Mouse (Mus musculus): ENCODE results near the gene Noct. TPM values are rescaled to one million over a fixed set of nuclear protein-coding genes. Genes with fewer than 3 reads are reported as not detected.
A peak's percentile ranks its signal among the peaks of the same experiment; 100 is the strongest.

The Noct gene
- polyA plus RNA-seq, 1 experiment from 2014 or later = 11.4 TPM

- Histone ChIP-seq H3K4me2 (ENCODE audit: low read depth, low read length) (no peak overlapping the region), H3K27me3 (ENCODE audit: insufficient read depth, low read length) (no peaks in the 10 kb centered on the region), H3K36me3 (replicated peaks; ENCODE audit: insufficient read depth, low read length) (peaks cover 30% of the 10 kb centered on the region), H3K4me3 (ENCODE audit: low read depth, low read length) (no peak overlapping the region), H3K9me3 (ENCODE audit: low read length) (no peaks in the 10 kb centered on the region), H3K27ac (ENCODE audit: low read depth) (no peak overlapping the region), H3K9ac (replicated peaks) (no peak overlapping the region), H3K4me1 (ENCODE audit: insufficient read depth) (peaks cover 3% of the 10 kb centered on the region; the same call in 1 of the 2 replicates)
- ATAC-seq (peak; percentile 49), DNase-seq (peak; percentile 82)
- WGBS (ENCODE audit: insufficient replicate concordance) = 55% methylated on average over 11 of the region's 11 CpGs
- peak; percentile 89 for TF ChIP-seq CTCF (IDR thresholded peaks at IDR 0.05; ENCODE audit: low read depth)
- no peak for TF ChIP-seq EP300 (IDR thresholded peaks at IDR 0.05; ENCODE audit: low read depth)
Observed at GRCm38 (mm10) chr3:51288880-51289821, 64.9 kb downstream of the Noct start.

GRCm38 (mm10) chr3:51294251-51294650 is 70.0 kb downstream of the Noct start:
- DNase-seq (peak; percentile 1), ATAC-seq (no peak)
- Histone ChIP-seq H3K27ac (ENCODE audit: low read depth) (no peak overlapping the region), H3K4me2 (ENCODE audit: low read depth, low read length) (no peak overlapping the region), H3K4me3 (ENCODE audit: low read depth, low read length) (no peak overlapping the region), H3K9ac (replicated peaks) (no peak overlapping the region), H3K27me3 (ENCODE audit: insufficient read depth, low read length) (no peaks in the 10 kb centered on the region), H3K4me1 (ENCODE audit: insufficient read depth) (peaks cover 3% of the 10 kb centered on the region; the same call in 1 of the 2 replicates), H3K9me3 (ENCODE audit: low read length) (no peaks in the 10 kb centered on the region), H3K36me3 (replicated peaks; ENCODE audit: insufficient read depth, low read length) (peaks cover 18% of the 10 kb centered on the region; the same call in 1 of the 2 replicates)
- TF ChIP-seq CTCF (IDR thresholded peaks at IDR 0.05; ENCODE audit: low read depth) (no peak), EP300 (IDR thresholded peaks at IDR 0.05; ENCODE audit: low read depth) (no peak)
- WGBS (ENCODE audit: insufficient replicate concordance) = 81% methylated on average over 2 of the region's 2 CpGs

DNA sequence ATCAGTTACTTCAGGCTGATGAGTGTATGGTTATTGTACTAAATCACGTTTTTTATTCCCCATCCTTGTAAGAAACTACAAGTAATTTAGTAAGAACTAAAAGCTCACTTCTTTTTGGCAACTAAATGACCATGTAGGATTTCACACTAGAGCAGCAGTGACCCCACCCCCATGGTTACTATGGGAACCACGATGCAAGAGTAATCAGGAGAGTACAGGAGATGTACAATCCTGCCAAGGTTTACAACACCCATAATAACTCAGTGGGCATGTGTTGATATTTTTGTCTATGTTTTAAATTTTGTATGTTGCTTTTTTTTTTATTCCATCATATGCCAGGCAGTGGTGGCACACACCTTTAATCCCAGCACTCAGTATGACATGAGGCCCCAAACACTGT is 71.0 kb downstream of the Noct start:
- TF ChIP-seq CTCF (IDR thresholded peaks at IDR 0.05; ENCODE audit: low read depth) (no peak), EP300 (IDR thresholded peaks at IDR 0.05; ENCODE audit: low read depth) (no peak)
- ATAC-seq (no peak), DNase-seq (peak; percentile 11)
- Histone ChIP-seq H3K9me3 (ENCODE audit: low read length) (no peaks in the 10 kb centered on the region), H3K27ac (ENCODE audit: low read depth) (no peak overlapping the region), H3K9ac (replicated peaks) (no peak overlapping the region), H3K4me3 (ENCODE audit: low read depth, low read length) (no peak overlapping the region), H3K36me3 (replicated peaks; ENCODE audit: insufficient read depth, low read length) (peaks cover 20% of the 10 kb centered on the region; the same call in 1 of the 2 replicates), H3K4me2 (ENCODE audit: low read depth, low read length) (no peak overlapping the region), H3K4me1 (ENCODE audit: insufficient read depth) (no peaks in the 10 kb centered on the region), H3K27me3 (ENCODE audit: insufficient read depth, low read length) (no peaks in the 10 kb centered on the region)
- WGBS (ENCODE audit: insufficient replicate concordance) = 69% methylated on average over 2 of the region's 2 CpGs

- H3K27ac ChIP-seq (ENCODE audit: low read depth) = no peak overlapping the region
- H3K4me3 ChIP-seq (ENCODE audit: low read depth, low read length) = no peak overlapping the region
- 61% methylated on average over 1 of the region's 1 CpGs for WGBS (ENCODE audit: insufficient replicate concordance)
- ATAC-seq (no peak), DNase-seq (no peak)
- no peaks in the 10 kb centered on the region for H3K9me3 ChIP-seq (ENCODE audit: low read length)
- peaks cover 23% of the 10 kb centered on the region; the same call in 1 of the 2 replicates for H3K36me3 ChIP-seq (replicated peaks; ENCODE audit: insufficient read depth, low read length)
- no peak overlapping the region for H3K9ac ChIP-seq (replicated peaks)
- no peak overlapping the region for H3K4me2 ChIP-seq (ENCODE audit: low read depth, low read length)
- no peaks in the 10 kb centered on the region for H3K4me1 ChIP-seq (ENCODE audit: insufficient read depth)
- no peaks in the 10 kb centered on the region for H3K27me3 ChIP-seq (ENCODE audit: insufficient read depth, low read length)
- TF ChIP-seq CTCF (IDR thresholded peaks at IDR 0.05; ENCODE audit: low read depth) = no peak
- no peak for TF ChIP-seq EP300 (IDR thresholded peaks at IDR 0.05; ENCODE audit: low read depth)
Observed at GRCm38 (mm10) chr3:51296790-51297189, 72.5 kb downstream of the Noct start.

Small RNA genes within 50 kb of the gene (microRNA-seq; reads per million reads assigned to microRNA genes)
- gene Gm24282 = not detected

Other genes starting within 250 kb of the Noct start
- gene Elf2, start 116.2 kb downstream of the Noct start, polyA plus RNA-seq (2015; fragmentation: Nextera tagmentation; extraction: Ambion mirVana) = 19.6 and 22.1 TPM in 2 replicates
- 0.34 and 0.60 TPM in 2 replicates for gene Mgarp, start 172.3 kb downstream of the Noct start, polyA plus RNA-seq (2015; fragmentation: Nextera tagmentation; extraction: Ambion mirVana)
- gene Ndufc1, start 184.5 kb downstream of the Noct start, polyA plus RNA-seq (2015; fragmentation: Nextera tagmentation; extraction: Ambion mirVana) = 766 and 780 TPM in 2 replicates
- gene Naa15, start 190.7 kb downstream of the Noct start, polyA plus RNA-seq (2015; fragmentation: Nextera tagmentation; extraction: Ambion mirVana) = 11.3 and 11.9 TPM in 2 replicates